Mouse (Mus musculus) embryonic fibroblast, embryonic 13.5 days (primary cell): ENCODE data around the gene Serpine2. TPM values are rescaled to one million over a fixed set of nuclear protein-coding genes. Genes with fewer than 3 reads are reported as not detected.

Source experiments
- H3K27ac ChIP-seq: 2 replicates; pipeline ENCODE4 v1.5.1; 2012; ENCODE audit warnings: low read length, control low read depth, inconsistent platforms; ENCODE audit not compliant: insufficient read depth
- H3K4me1 ChIP-seq: 2 replicates; pipeline ENCODE4 v1.6.1; 2011; ENCODE audit warnings: low read length; ENCODE audit not compliant: control insufficient read depth, insufficient read depth
- H3K4me3 ChIP-seq: 2 replicates; pipeline ENCODE4 v1.5.1; 2011; ENCODE audit warnings: mild to moderate bottlenecking, control low read depth, low read length; ENCODE audit not compliant: insufficient read depth
- CTCF ChIP-seq: IDR thresholded peaks from 2 replicates; pipeline ENCODE4 v1.5.1; 2011; ENCODE audit warnings: mild to moderate bottlenecking, control low read depth, low read length, moderate library complexity, borderline replicate concordance; ENCODE audit not compliant: insufficient read depth
- POLR2A ChIP-seq: IDR thresholded peaks from 2 replicates; pipeline ENCODE4 v1.6.1; 2011; ENCODE audit warnings: low read depth, mild to moderate bottlenecking, control low read depth, low read length, moderate library complexity
- polyA plus RNA-seq: library from polyadenylated mRNA; stranded (reverse); fragments of >200 nt; gene quantifications from 2 replicates; pipeline ENCODE4 v1.2.4, GENCODE M21; 2011; ENCODE audit warnings: low read depth; ENCODE audit not compliant: missing spikeins, insufficient read length

Serpine2 gene
- polyA plus RNA-seq, 1 experiment: 313 TPM

GRCm38 (mm10) chr1:79761106-79761916 is 99.7 kb downstream of the Serpine2 start:
- Histone ChIP-seq H3K27ac (peak overlapping the region; percentile 98), H3K4me3 (peak overlapping the region; percentile 87), H3K4me1 (peaks cover 6% of the 10 kb centered on the region; the same call in 1 of the 2 replicates)
- TF ChIP-seq POLR2A (peak; percentile 95), CTCF (no peak)

- Histone ChIP-seq H3K4me1 (peaks cover 6% of the 10 kb centered on the region; the same call in 1 of the 2 replicates), H3K4me3 (peak overlapping the region; percentile 87), H3K27ac (peak overlapping the region; percentile 98)
- no peak for TF ChIP-seq CTCF
- TF ChIP-seq POLR2A: peak; percentile 51
Observed at GRCm38 (mm10) chr1:79760656-79761055, 100.3 kb downstream of the Serpine2 start.

GRCm38 (mm10) chr1:79759436-79759972 is 101.5 kb downstream of the Serpine2 start:
- Histone ChIP-seq H3K27ac (peak overlapping the region; percentile 98), H3K4me3 (peak overlapping the region; percentile 25), H3K4me1 (peaks cover 7% of the 10 kb centered on the region; the same call in 1 of the 2 replicates)
- peak; percentile 86 for TF ChIP-seq POLR2A
- TF ChIP-seq CTCF: no peak

GRCm38 (mm10) chr1:79759006-79759405 is 102.0 kb downstream of the Serpine2 start:
- peak overlapping the region; percentile 9; the same call in 1 of the 2 replicates for H3K4me3 ChIP-seq
- no peak for TF ChIP-seq POLR2A
- no peak for TF ChIP-seq CTCF
- peaks cover 10% of the 10 kb centered on the region; the same call in 1 of the 2 replicates for H3K4me1 ChIP-seq
- peak overlapping the region; percentile 90 for H3K27ac ChIP-seq

- H3K4me3 ChIP-seq: no peak overlapping the region
- peaks cover 16% of the 10 kb centered on the region for H3K4me1 ChIP-seq
- peak overlapping the region; percentile 6; the same call in 1 of the 2 replicates for H3K27ac ChIP-seq
- TF ChIP-seq CTCF (no peak), POLR2A (no peak)
Observed at GRCm38 (mm10) chr1:79757597-79757996, 103.4 kb downstream of the Serpine2 start.

GRCm38 (mm10) chr1:79757161-79757560 is 103.8 kb downstream of the Serpine2 start:
- TF ChIP-seq POLR2A: no peak
- no peak for TF ChIP-seq CTCF
- no peak overlapping the region for H3K4me3 ChIP-seq
- H3K27ac ChIP-seq: 0 out of 2 replicates have a peak overlapping the region, but pooled peaks have one; percentile 27
- peaks cover 16% of the 10 kb centered on the region for H3K4me1 ChIP-seq

GRCm38 (mm10) chr1:79756417-79756816 is 104.6 kb downstream of the Serpine2 start:
- H3K4me3 ChIP-seq: no peak overlapping the region
- peaks cover 16% of the 10 kb centered on the region for H3K4me1 ChIP-seq
- peak overlapping the region; percentile 50; the same call in 1 of the 2 replicates for H3K27ac ChIP-seq
- TF ChIP-seq CTCF (no peak), POLR2A (no peak)

- Histone ChIP-seq H3K27ac (peak overlapping the region; percentile 94; the same call in 1 of the 2 replicates), H3K4me3 (no peak overlapping the region), H3K4me1 (peaks cover 16% of the 10 kb centered on the region)
- no peak for TF ChIP-seq POLR2A
- TF ChIP-seq CTCF: no peak
Observed at GRCm38 (mm10) chr1:79755376-79755775, 105.6 kb downstream of the Serpine2 start.

- H3K27ac ChIP-seq: peak overlapping the region; percentile 94
- H3K4me1 ChIP-seq: peaks cover 16% of the 10 kb centered on the region
- TF ChIP-seq POLR2A: no peak
- TF ChIP-seq CTCF: no peak
- H3K4me3 ChIP-seq: no peak overlapping the region
Observed at GRCm38 (mm10) chr1:79754936-79755335, 106.0 kb downstream of the Serpine2 start.

GRCm38 (mm10) chr1:79753456-79753855 is 107.5 kb downstream of the Serpine2 start:
- Histone ChIP-seq H3K4me3 (no peak overlapping the region), H3K27ac (peak overlapping the region; percentile 94), H3K4me1 (peaks cover 19% of the 10 kb centered on the region)
- TF ChIP-seq POLR2A: no peak
- TF ChIP-seq CTCF: no peak

- peaks cover 19% of the 10 kb centered on the region for H3K4me1 ChIP-seq
- TF ChIP-seq POLR2A (no peak), CTCF (no peak)
- H3K4me3 ChIP-seq: no peak overlapping the region
- peak overlapping the region; percentile 94 for H3K27ac ChIP-seq
Observed at GRCm38 (mm10) chr1:79752714-79753340, 108.2 kb downstream of the Serpine2 start.
